Mouse (Mus musculus) limb, embryonic 14.5 days (tissue): ENCODE data around the gene Tmem178b. TPM values are rescaled to one million over a fixed set of nuclear protein-coding genes. Genes with fewer than 3 reads are reported as not detected.

Experiments
- ATAC-seq: fragments of 200-750 bp; cut with Nextera tagmentation; 2 replicates; pipeline ENCODE4 v1.8.0; 2017; ENCODE audit warnings: low read depth, moderate number of reproducible peaks, moderate TSS enrichment; ENCODE audit not compliant: low FRiP score
- DNase-seq: peaks from one replicate; pipeline ENCODE4 v3.0.0-alpha.2; 2015; ENCODE audit warnings: low spot score
- H3K27ac ChIP-seq: fragments of 300-500 bp; sonication (generic); replicated peaks from 2 replicates; pipeline ENCODE4 v1.5.1; 2014; ENCODE audit warnings: low read depth, mild to moderate bottlenecking, low read length, moderate library complexity, mixed read lengths
- H3K27me3 ChIP-seq: fragments of 300-500 bp; sonication (generic); 2 replicates; pipeline ENCODE4 v1.6.1; 2014; ENCODE audit warnings: low read length, mixed read lengths; ENCODE audit not compliant: control insufficient read depth, insufficient read depth
- H3K36me3 ChIP-seq: fragments of 300-500 bp; sonication (generic); 2 replicates; pipeline ENCODE4 v1.6.1; 2014; ENCODE audit warnings: mild to moderate bottlenecking, low read length, moderate library complexity, mixed read lengths; ENCODE audit not compliant: control insufficient read depth, insufficient read depth
- H3K4me1 ChIP-seq: fragments of 300-500 bp; sonication (generic); 2 replicates; pipeline ENCODE4 v1.6.1; 2014; ENCODE audit warnings: antibody characterized with exemption, low read length, mixed read lengths; ENCODE audit not compliant: control insufficient read depth, insufficient read depth
- H3K4me2 ChIP-seq: fragments of 300-500 bp; sonication (generic); replicated peaks from 2 replicates; pipeline ENCODE4 v1.6.1; 2014; ENCODE audit warnings: low read depth, mild to moderate bottlenecking, low read length, moderate library complexity; ENCODE audit not compliant: severe bottlenecking
- H3K4me3 ChIP-seq: fragments of 300-500 bp; sonication (generic); replicated peaks from 2 replicates; pipeline ENCODE4 v1.5.1; 2014; ENCODE audit warnings: low read length
- H3K9ac ChIP-seq: fragments of 300-500 bp; sonication (generic); 2 replicates; pipeline ENCODE4 v1.6.1; 2014; ENCODE audit warnings: mild to moderate bottlenecking, low read depth, low read length, moderate library complexity; ENCODE audit not compliant: severe bottlenecking
- H3K9me3 ChIP-seq: fragments of 300-500 bp; sonication (generic); 2 replicates; pipeline ENCODE4 v1.6.1; 2016; ENCODE audit warnings: low read length; ENCODE audit not compliant: control insufficient read depth
- POLR2A ChIP-seq: fragments of 200-500 bp; IDR thresholded peaks from 2 replicates; pipeline ENCODE4 v1.8.0; 2012; ENCODE audit warnings: inconsistent platforms, mild to moderate bottlenecking, moderate library complexity, borderline replicate concordance; ENCODE audit not compliant: insufficient read depth, insufficient read length; ENCODE audit errors: extremely low read depth
- WGBS: fragments of 180-500 bp; shearing (Covaris S2); extraction: QIAGEN DNeasy Blood & Tissue Kit; methylation state at CpG from one replicate; pipeline ENCODE4 v1.1.7; 2014; 5-methylcytosine and 5-hydroxymethylcytosine counted together
- polyA plus RNA-seq, 2 experiments: library from polyadenylated mRNA; depleted of rRNA in 1 of 2; stranded (reverse) in 1 of 2; unstranded in 1 of 2; fragments of >200 nt; fragmentation: Nextera tagmentation in 1 of 2; extraction: Ambion mirVana in 1 of 2; gene quantifications; 2 replicates each; pipeline versions ENCODE4 v1.2.1 to v1.2.3; 2012 to 2014

Tmem178b gene
- polyA plus RNA-seq, 2 experiments = 1.2 to 2.3 TPM

DNA sequence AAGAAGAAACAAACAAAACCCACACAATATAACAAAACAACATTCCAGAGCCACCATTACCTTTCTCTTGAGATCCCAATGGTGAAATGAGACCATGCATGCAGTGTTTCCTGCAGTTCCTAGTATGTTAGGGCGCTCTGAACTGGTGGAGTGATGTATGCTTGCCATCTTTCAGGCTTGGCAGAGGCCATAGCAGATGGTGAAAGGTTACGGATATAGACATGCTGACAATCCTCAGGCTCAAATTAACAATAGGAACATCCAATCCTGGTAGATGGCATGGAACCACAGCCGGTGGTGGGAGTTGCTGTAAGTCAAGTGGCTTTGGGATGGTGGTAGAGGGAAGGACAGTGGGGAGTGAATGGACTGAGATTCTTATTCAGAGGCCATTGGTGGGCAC is 272.5 kb downstream of the Tmem178b start:
- H3K4me1 ChIP-seq = no peaks in the 10 kb centered on the region
- WGBS = 88% methylated on average over 3 of the region's 3 CpGs
- TF ChIP-seq POLR2A = no peak

GRCm38 (mm10) chr6:40152241-40152640 is 279.2 kb downstream of the Tmem178b start:
- Histone ChIP-seq H3K27me3 (no peaks in the 10 kb centered on the region), H3K36me3 (no peaks in the 10 kb centered on the region), H3K4me1 (no peaks in the 10 kb centered on the region), H3K9me3 (no peaks in the 10 kb centered on the region), H3K27ac (no peak overlapping the region), H3K4me3 (no peak overlapping the region), H3K4me2 (no peak overlapping the region), H3K9ac (no peak overlapping the region)
- no peak for TF ChIP-seq POLR2A
- DNase-seq (no peak), ATAC-seq (no peak)
- 88% methylated on average over 8 of the region's 8 CpGs for WGBS

More for the DNA sequence above, 272.5 kb downstream of the Tmem178b start:
- H3K4me3 ChIP-seq = no peak overlapping the region
- DNase-seq = no peak
- H3K36me3 ChIP-seq = no peaks in the 10 kb centered on the region
- no peaks in the 10 kb centered on the region for H3K27me3 ChIP-seq
- H3K4me2 ChIP-seq = no peak overlapping the region
- no peak overlapping the region for H3K27ac ChIP-seq
- no peaks in the 10 kb centered on the region for H3K9me3 ChIP-seq
- no peak overlapping the region for H3K9ac ChIP-seq
- no peak for ATAC-seq

GRCm38 (mm10) chr6:40161381-40161780 is 288.3 kb downstream of the Tmem178b start:
- WGBS = 69% methylated on average over 5 of the region's 5 CpGs
- Histone ChIP-seq H3K36me3 (no peaks in the 10 kb centered on the region), H3K4me2 (no peak overlapping the region), H3K4me3 (no peak overlapping the region), H3K27me3 (no peaks in the 10 kb centered on the region), H3K9me3 (no peaks in the 10 kb centered on the region), H3K9ac (no peak overlapping the region), H3K27ac (no peak overlapping the region), H3K4me1 (no peaks in the 10 kb centered on the region)
- no peak for TF ChIP-seq POLR2A
- ATAC-seq (no peak), DNase-seq (no peak)

- no peaks in the 10 kb centered on the region for H3K36me3 ChIP-seq
- no peak overlapping the region for H3K4me3 ChIP-seq
- TF ChIP-seq POLR2A = no peak
- no peak overlapping the region for H3K27ac ChIP-seq
- no peaks in the 10 kb centered on the region for H3K27me3 ChIP-seq
- ATAC-seq (no peak), DNase-seq (no peak)
- 76% methylated on average over 6 of the region's 6 CpGs for WGBS
- H3K4me2 ChIP-seq = no peak overlapping the region
- H3K9me3 ChIP-seq = no peaks in the 10 kb centered on the region
- H3K4me1 ChIP-seq = no peaks in the 10 kb centered on the region
- no peak overlapping the region for H3K9ac ChIP-seq
These were observed 300.5 kb downstream of the Tmem178b start for GRCm38 (mm10) chr6:40173559-40173958.

- H3K4me2 ChIP-seq = no peak overlapping the region
- no peaks in the 10 kb centered on the region for H3K27me3 ChIP-seq
- H3K4me3 ChIP-seq = no peak overlapping the region
- no peaks in the 10 kb centered on the region for H3K4me1 ChIP-seq
- H3K36me3 ChIP-seq = no peaks in the 10 kb centered on the region
- DNase-seq (no peak), ATAC-seq (no peak)
- no peaks in the 10 kb centered on the region for H3K9me3 ChIP-seq
- WGBS = 61% methylated on average over 4 of the region's 4 CpGs
- H3K9ac ChIP-seq = no peak overlapping the region
- no peak for TF ChIP-seq POLR2A
- H3K27ac ChIP-seq = no peak overlapping the region
These were observed 304.8 kb downstream of the Tmem178b start for GRCm38 (mm10) chr6:40177870-40178269.

- Histone ChIP-seq H3K4me3 (no peak overlapping the region), H3K4me1 (no peaks in the 10 kb centered on the region), H3K27ac (no peak overlapping the region), H3K36me3 (no peaks in the 10 kb centered on the region), H3K9me3 (no peaks in the 10 kb centered on the region), H3K4me2 (no peak overlapping the region), H3K9ac (no peak overlapping the region), H3K27me3 (no peaks in the 10 kb centered on the region)
- whole genome bisulfite sequencing = 88% methylated on average over 4 of the region's 4 CpGs
- no peak for DNase-seq
- TF ChIP-seq POLR2A = no peak
- ATAC-seq = no peak
These were observed 307.5 kb downstream of the Tmem178b start for GRCm38 (mm10) chr6:40180551-40180950.
